Mouse (Mus musculus) frontal cortex, postnatal 10 days (tissue): Measurements from ENCODE around the gene Ywhah.

Experiments
- DNase-seq, 2 experiments: peaks; one replicate each; pipeline ENCODE4 v3.0.0; 2022; ENCODE audit warnings: low spot score in 2 of 2, mixed read lengths in 1 of 2

Ywhah gene

GRCm38 (mm10) chr5:33052849-33053582 lies 34.4 kb downstream of the Ywhah start:
- no peak for DNase-seq

GRCm38 (mm10) chr5:33056126-33056765 lies 37.6 kb downstream of the Ywhah start:
- DNase-seq = no peak

- no peak for DNase-seq
Measured at GRCm38 (mm10) chr5:33070071-33070470, 51.5 kb downstream of the Ywhah start.

- DNase-seq = no peak
Measured at GRCm38 (mm10) chr5:33076490-33077191, 58.0 kb downstream of the Ywhah start.
